Mouse (Mus musculus) ovary, postnatal 14 days (tissue): ENCODE data around the gene Xpr1.

Experiments used
- DNase-seq: peaks from one replicate; pipeline ENCODE4 v3.0.0; 2022; ENCODE audit warnings: low spot score

The Xpr1 gene

DNA sequence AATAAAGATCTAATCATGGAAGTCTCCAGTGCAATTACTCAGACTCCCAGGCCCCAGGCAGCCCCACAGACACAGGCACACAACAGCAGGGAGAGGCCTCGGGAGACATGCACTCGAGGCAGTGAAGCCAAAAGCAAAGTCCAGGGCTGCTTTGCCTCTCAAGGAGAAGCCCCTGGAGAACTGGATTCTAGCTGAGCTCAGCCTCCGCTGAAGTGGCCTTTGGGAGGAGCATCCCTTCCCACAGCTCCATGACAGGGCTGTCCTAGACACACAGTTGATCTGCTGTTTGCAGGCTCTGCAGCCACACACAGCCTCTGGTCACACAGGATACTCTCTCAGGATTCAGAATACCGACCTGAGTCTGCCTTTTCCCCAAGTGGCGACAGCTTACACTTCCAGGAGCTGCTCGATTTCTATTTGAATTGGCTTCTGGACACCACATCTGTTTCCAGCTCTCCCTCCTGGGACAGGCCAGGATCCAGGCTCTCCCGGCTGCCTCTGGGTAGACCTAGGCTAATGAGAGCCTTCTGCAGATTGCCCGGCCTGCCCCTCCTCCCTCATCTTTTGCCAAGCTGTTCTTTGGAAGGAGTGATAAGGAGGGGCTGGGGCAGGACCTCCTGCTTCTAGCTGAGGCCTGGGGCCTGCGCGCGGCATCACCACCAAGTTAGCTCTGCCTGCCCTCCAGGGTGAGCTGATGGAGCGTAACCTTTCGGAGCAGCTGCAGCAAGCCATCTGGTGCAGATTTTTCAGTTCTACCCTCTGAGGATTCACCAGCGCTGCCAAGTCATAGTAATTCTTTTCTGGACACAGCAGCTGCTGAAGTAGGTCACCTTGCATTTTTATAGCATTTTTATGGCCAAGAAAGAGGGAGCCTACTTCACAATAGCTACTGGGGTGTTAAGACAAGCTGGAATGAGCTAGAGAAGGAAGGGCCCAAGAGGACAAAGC lies 187.5 kb downstream of the Xpr1 start:
- DNase-seq = no peak
